Mouse (Mus musculus): ENCODE measurements at regions not wholly inside any gene's neighbourhood (a gene's known extent, or its start where the extent isn't known, plus 50 kb on each side); places are given as distances from the start of the nearest gene placed in this dataset.

DNA sequence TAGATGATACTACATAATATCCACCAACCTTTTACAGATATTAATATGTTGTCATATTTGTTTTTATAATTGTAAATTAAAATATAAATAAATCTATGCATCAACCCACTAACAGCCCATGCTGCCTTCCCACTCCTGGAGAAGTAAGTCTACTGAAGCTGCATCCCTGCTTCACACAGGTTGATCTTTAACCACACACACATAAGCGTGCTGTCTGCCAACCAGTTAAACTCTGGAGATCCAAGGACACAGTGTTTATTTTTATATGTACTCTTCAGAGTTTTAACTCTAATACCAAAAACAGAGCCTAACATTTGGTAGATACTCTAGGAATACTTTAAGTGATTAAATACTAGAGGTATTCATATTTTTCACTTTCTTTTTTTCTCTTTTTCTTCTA is 133.9 kb upstream of the Ahr start:
- WGBS = 61% methylated on average over 1 of the region's 1 CpGs
- Histone ChIP-seq H3K4me1 (ENCODE audit: control insufficient read depth, insufficient read depth, low read length) (no peaks in the 10 kb centered on the region), H3K4me2 (ENCODE audit: low read depth, low read length) (no peak overlapping the region), H3K9me3 (replicated peaks; ENCODE audit: control insufficient read depth, low read length) (no peaks in the 10 kb centered on the region), H3K9ac (ENCODE audit: low read length) (no peak overlapping the region), H3K4me3 (replicated peaks; ENCODE audit: low read length) (no peak overlapping the region), H3K27me3 (ENCODE audit: control insufficient read depth, insufficient read depth, low read length) (no peaks in the 10 kb centered on the region), H3K36me3 (ENCODE audit: control insufficient read depth, insufficient read depth, low read length) (no peaks in the 10 kb centered on the region), H3K27ac (ENCODE audit: low read length) (no peak overlapping the region)
- no peak for ATAC-seq (ENCODE audit: insufficient read depth, low FRiP score)

DNA sequence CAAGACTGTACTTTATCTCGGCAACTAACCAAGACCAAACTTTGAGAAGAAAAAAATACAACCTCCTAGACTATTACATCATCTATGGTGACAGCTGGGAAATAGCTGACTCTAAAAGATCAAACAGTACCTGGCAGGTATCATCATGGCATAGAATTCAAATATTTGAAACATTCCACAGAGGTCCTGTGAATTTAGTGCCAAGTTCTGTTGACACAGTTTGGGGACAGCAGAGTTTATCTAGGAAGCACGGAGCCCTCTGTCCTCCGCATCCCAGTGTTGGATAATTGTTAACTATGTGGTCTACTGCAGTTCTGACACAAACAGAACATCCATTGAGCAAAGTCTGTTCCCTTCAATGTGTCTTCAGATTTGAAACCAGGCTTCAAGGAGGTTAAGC is 132.9 kb upstream of the Ahr start:
- H3K9me3 ChIP-seq (replicated peaks; ENCODE audit: control insufficient read depth, low read length) = no peaks in the 10 kb centered on the region
- H3K9ac ChIP-seq (ENCODE audit: low read length) = no peak overlapping the region
- no peak overlapping the region for H3K27ac ChIP-seq (ENCODE audit: low read length)
- H3K36me3 ChIP-seq (ENCODE audit: control insufficient read depth, insufficient read depth, low read length) = no peaks in the 10 kb centered on the region
- H3K4me2 ChIP-seq (ENCODE audit: low read depth, low read length) = no peak overlapping the region
- no peak for ATAC-seq (ENCODE audit: insufficient read depth, low FRiP score)
- no peaks in the 10 kb centered on the region for H3K4me1 ChIP-seq (ENCODE audit: control insufficient read depth, insufficient read depth, low read length)
- H3K4me3 ChIP-seq (replicated peaks; ENCODE audit: low read length) = no peak overlapping the region
- 62% methylated on average over 3 of the region's 3 CpGs for WGBS
- H3K27me3 ChIP-seq (ENCODE audit: control insufficient read depth, insufficient read depth, low read length) = no peaks in the 10 kb centered on the region

DNA sequence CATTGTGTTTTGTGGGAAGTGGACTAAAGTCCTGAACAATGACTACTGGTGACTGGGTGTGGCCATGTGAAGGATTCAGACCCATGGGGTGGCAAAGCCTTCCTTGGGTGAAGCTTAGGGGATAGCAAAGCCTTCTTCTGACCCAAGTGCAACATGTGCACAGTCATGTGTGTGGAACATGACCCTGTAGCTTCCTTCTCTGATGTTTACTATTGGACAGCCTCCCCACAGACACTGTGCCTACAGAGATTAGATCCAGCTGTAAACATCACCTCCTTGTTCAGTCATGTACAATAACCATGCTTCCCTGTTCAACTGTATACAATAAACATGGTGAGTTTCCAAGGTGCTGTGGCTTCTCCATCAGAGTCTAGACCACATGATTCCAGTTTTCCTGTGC is 132.4 kb upstream of the Ahr start:
- Histone ChIP-seq H3K27ac (ENCODE audit: low read length) (no peak overlapping the region), H3K4me3 (replicated peaks; ENCODE audit: low read length) (no peak overlapping the region)

DNA sequence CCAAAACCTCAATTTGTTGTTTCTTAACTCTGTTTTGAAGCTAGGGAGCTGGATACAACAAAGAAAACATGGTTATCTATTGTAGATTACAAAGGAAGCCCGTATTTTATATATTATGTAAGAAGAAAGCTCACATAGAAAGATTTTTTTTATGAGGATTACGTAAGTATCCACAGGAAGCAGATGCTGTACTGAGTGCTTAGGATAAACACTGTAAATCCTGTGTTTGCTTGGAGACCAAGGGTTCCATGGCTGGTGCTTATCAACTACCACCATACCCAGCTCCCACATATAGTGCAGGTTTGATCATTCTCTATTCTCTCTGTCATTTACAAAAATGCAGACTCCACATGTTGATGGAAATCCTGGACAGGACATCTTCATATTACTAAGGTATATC is 131.2 kb upstream of the Ahr start:
- no peaks in the 10 kb centered on the region for H3K9me3 ChIP-seq (replicated peaks; ENCODE audit: control insufficient read depth, low read length)
- 67% methylated on average over 2 of the region's 2 CpGs for whole genome bisulfite sequencing
- no peak for ATAC-seq (ENCODE audit: insufficient read depth, low FRiP score)
- H3K27me3 ChIP-seq (ENCODE audit: control insufficient read depth, insufficient read depth, low read length) = no peaks in the 10 kb centered on the region
- no peak overlapping the region for H3K4me2 ChIP-seq (ENCODE audit: low read depth, low read length)
- no peaks in the 10 kb centered on the region for H3K4me1 ChIP-seq (ENCODE audit: control insufficient read depth, insufficient read depth, low read length)
- H3K36me3 ChIP-seq (ENCODE audit: control insufficient read depth, insufficient read depth, low read length) = no peaks in the 10 kb centered on the region
- no peak overlapping the region for H3K9ac ChIP-seq (ENCODE audit: low read length)
- no peak overlapping the region for H3K4me3 ChIP-seq (replicated peaks; ENCODE audit: low read length)
- no peak overlapping the region for H3K27ac ChIP-seq (ENCODE audit: low read length)

More for the DNA sequence above, 132.4 kb upstream of the Ahr start:
- no peak for ATAC-seq (ENCODE audit: insufficient read depth, low FRiP score)
- no peak overlapping the region for H3K9ac ChIP-seq (ENCODE audit: low read length)
- H3K4me1 ChIP-seq (ENCODE audit: control insufficient read depth, insufficient read depth, low read length) = no peaks in the 10 kb centered on the region
- no peaks in the 10 kb centered on the region for H3K27me3 ChIP-seq (ENCODE audit: control insufficient read depth, insufficient read depth, low read length)
- no peaks in the 10 kb centered on the region for H3K9me3 ChIP-seq (replicated peaks; ENCODE audit: control insufficient read depth, low read length)
- H3K36me3 ChIP-seq (ENCODE audit: control insufficient read depth, insufficient read depth, low read length) = no peaks in the 10 kb centered on the region
- H3K4me2 ChIP-seq (ENCODE audit: low read depth, low read length) = no peak overlapping the region

DNA sequence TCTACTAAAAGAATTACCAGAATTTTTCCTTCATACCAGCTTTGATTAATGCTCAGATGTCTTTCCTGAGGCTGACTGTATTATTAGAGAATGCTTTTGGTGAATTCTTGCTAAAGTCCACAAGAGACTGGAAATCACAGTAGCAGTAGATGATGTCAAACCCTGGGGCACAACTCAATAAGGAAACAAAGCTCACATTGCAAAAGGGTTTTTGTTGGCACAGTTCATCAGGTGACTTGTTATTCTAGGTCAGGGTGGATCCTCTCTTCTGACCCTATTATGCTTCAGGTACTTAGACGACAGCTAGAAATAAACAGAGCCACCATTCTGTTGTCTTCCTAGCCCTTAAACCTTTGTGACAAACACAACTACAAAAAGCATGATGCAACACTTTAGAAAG is 128.2 kb upstream of the Ahr start:
- Histone ChIP-seq H3K27ac (ENCODE audit: low read length) (no peak overlapping the region), H3K27me3 (ENCODE audit: control insufficient read depth, insufficient read depth, low read length) (no peaks in the 10 kb centered on the region), H3K4me1 (ENCODE audit: control insufficient read depth, insufficient read depth, low read length) (no peaks in the 10 kb centered on the region), H3K9me3 (replicated peaks; ENCODE audit: control insufficient read depth, low read length) (no peaks in the 10 kb centered on the region), H3K9ac (ENCODE audit: low read length) (no peak overlapping the region), H3K4me2 (ENCODE audit: low read depth, low read length) (no peak overlapping the region), H3K4me3 (replicated peaks; ENCODE audit: low read length) (no peak overlapping the region), H3K36me3 (ENCODE audit: control insufficient read depth, insufficient read depth, low read length) (no peaks in the 10 kb centered on the region)
- no peak for ATAC-seq (ENCODE audit: insufficient read depth, low FRiP score)
- WGBS = 86% methylated on average over 1 of the region's 1 CpGs

DNA sequence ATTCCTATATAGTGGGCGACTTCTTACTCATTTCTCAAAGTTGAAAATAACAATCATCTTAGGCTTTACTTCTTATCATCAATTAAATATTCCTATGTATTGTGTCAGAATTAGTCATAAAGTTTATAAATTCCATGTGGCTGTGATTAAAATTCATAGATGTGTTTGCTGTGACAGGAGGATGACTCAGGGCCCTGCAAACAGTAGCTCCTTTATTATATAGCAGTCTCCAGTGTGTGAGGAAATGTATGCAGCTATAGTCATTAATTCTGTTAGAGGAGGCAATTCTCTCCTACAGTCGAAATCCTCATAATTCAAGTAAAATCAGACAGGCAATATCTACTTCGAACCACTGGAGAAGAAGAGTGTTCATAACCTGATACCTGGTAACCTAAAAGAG is 121.7 kb upstream of the Ahr start:
- no peak overlapping the region for H3K4me3 ChIP-seq (replicated peaks; ENCODE audit: low read length)
- ATAC-seq (ENCODE audit: insufficient read depth, low FRiP score) = no peak
- no peaks in the 10 kb centered on the region for H3K36me3 ChIP-seq (ENCODE audit: control insufficient read depth, insufficient read depth, low read length)
- H3K27ac ChIP-seq (ENCODE audit: low read length) = no peak overlapping the region
- H3K27me3 ChIP-seq (ENCODE audit: control insufficient read depth, insufficient read depth, low read length) = no peaks in the 10 kb centered on the region
- H3K4me1 ChIP-seq (ENCODE audit: control insufficient read depth, insufficient read depth, low read length) = no peaks in the 10 kb centered on the region
- H3K9me3 ChIP-seq (replicated peaks; ENCODE audit: control insufficient read depth, low read length) = no peaks in the 10 kb centered on the region
- no peak overlapping the region for H3K9ac ChIP-seq (ENCODE audit: low read length)
- no peak overlapping the region for H3K4me2 ChIP-seq (ENCODE audit: low read depth, low read length)
- WGBS = 69% methylated on average over 3 of the region's 3 CpGs

DNA sequence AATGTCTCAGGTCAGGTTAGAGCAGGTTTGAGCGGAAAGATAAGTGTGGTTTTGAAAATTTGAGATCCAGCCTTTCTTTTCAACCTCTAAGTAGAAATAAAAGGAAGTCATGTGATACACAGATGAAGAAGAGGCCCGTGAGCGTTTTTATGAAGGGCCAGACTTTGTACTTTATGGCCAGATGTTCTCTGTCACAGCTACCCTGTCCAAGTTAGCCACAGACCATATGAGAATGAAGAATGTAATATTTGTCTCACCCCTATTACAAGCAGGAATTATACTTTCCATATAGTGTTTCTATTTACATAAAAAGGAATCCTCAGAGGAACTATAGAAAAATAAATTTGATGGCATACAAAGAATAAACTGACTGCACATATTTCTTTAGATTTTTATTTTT is 114.9 kb upstream of the Ahr start:
- H3K4me1 ChIP-seq (ENCODE audit: control insufficient read depth, insufficient read depth, low read length) = no peaks in the 10 kb centered on the region
- no peak overlapping the region for H3K4me3 ChIP-seq (replicated peaks; ENCODE audit: low read length)
- no peak for ATAC-seq (ENCODE audit: insufficient read depth, low FRiP score)
- H3K9ac ChIP-seq (ENCODE audit: low read length) = no peak overlapping the region
- H3K27me3 ChIP-seq (ENCODE audit: control insufficient read depth, insufficient read depth, low read length) = no peaks in the 10 kb centered on the region
- no peak overlapping the region for H3K27ac ChIP-seq (ENCODE audit: low read length)
- no peaks in the 10 kb centered on the region for H3K9me3 ChIP-seq (replicated peaks; ENCODE audit: control insufficient read depth, low read length)
- WGBS = 48% methylated on average over 3 of the region's 3 CpGs
- no peak overlapping the region for H3K4me2 ChIP-seq (ENCODE audit: low read depth, low read length)
- no peaks in the 10 kb centered on the region for H3K36me3 ChIP-seq (ENCODE audit: control insufficient read depth, insufficient read depth, low read length)

DNA sequence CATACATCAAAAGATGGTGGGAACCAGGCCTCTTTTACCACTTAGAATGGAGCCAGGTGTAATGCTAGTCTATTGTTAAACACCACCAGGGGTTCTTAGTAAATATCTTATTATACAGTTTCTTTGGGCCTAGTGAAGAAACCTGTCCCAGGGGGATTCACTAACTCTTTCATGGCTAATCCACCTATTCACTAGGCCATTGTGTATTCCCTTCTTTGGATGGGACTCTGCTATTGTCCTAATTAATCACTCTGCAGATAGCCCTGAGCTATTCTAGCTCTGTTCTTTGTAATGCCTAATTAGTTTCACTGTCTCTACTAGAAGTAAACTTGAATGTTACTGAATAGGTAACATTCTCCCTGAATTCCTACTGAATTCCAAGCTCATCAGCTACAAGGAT is 107.6 kb upstream of the Ahr start:
- Histone ChIP-seq H3K9me3 (replicated peaks; ENCODE audit: control insufficient read depth, low read length) (no peaks in the 10 kb centered on the region), H3K4me1 (ENCODE audit: control insufficient read depth, insufficient read depth, low read length) (0 out of 2 replicates have a peak, but pooled peaks cover 4% of the 10 kb centered on the region), H3K27me3 (ENCODE audit: control insufficient read depth, insufficient read depth, low read length) (no peaks in the 10 kb centered on the region), H3K27ac (ENCODE audit: low read length) (no peak overlapping the region), H3K36me3 (ENCODE audit: control insufficient read depth, insufficient read depth, low read length) (no peaks in the 10 kb centered on the region), H3K4me3 (replicated peaks; ENCODE audit: low read length) (no peak overlapping the region), H3K9ac (ENCODE audit: low read length) (no peak overlapping the region), H3K4me2 (ENCODE audit: low read depth, low read length) (no peak overlapping the region)
- ATAC-seq (ENCODE audit: insufficient read depth, low FRiP score) = no peak

DNA sequence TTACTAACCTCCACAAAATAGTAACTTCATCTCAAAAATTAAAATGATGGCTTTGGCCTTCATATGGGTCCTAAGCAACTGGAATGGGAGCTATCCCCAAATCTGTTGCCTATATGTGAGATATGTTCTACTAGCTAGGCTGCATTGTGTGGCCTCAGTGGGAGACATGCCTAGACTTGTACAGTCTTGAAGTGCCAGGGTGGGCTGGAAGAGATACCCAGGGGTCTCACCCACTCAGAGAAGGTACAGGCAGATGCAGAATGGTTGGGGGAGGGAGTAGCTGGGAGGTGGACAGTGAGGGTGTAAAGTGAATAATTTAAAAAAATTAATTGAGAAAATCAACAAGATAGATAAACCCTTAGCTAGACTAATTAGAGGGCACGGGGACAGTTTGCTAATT is 106.9 kb upstream of the Ahr start:
- H3K27me3 ChIP-seq (ENCODE audit: control insufficient read depth, insufficient read depth, low read length) = no peaks in the 10 kb centered on the region
- H3K4me1 ChIP-seq (ENCODE audit: control insufficient read depth, insufficient read depth, low read length) = 0 out of 2 replicates have a peak, but pooled peaks cover 4% of the 10 kb centered on the region
- no peak overlapping the region for H3K4me3 ChIP-seq (replicated peaks; ENCODE audit: low read length)
- H3K27ac ChIP-seq (ENCODE audit: low read length) = no peak overlapping the region
- WGBS = 68% methylated on average over 1 of the region's 1 CpGs
- no peak for ATAC-seq (ENCODE audit: insufficient read depth, low FRiP score)
- no peak overlapping the region for H3K9ac ChIP-seq (ENCODE audit: low read length)
- no peaks in the 10 kb centered on the region for H3K9me3 ChIP-seq (replicated peaks; ENCODE audit: control insufficient read depth, low read length)
- no peak overlapping the region for H3K4me2 ChIP-seq (ENCODE audit: low read depth, low read length)
- H3K36me3 ChIP-seq (ENCODE audit: control insufficient read depth, insufficient read depth, low read length) = no peaks in the 10 kb centered on the region

DNA sequence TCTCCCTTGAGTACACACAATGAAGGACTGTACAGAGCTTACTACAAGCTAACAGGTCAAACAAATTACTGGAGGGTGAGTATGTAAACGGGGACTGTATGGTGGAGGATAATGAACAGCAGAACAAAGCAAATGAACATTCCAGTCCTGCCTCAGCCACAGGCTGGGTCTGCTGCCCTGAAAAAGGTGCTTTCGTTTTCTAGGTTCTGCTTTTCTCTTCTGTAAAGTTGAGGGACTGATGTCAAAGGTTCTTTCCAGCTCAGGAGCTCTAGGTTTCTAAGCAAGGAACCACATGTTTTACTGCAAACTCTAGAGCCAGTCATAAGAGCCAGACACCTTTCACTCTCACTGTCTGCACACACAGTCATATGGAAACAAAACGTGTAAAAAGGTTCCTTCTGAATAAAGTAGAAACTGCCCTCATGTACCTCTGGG is 106.1 kb upstream of the Ahr start:
- H3K4me1 ChIP-seq (ENCODE audit: control insufficient read depth, insufficient read depth, low read length) = 0 out of 2 replicates have a peak, but pooled peaks cover 4% of the 10 kb centered on the region
- no peaks in the 10 kb centered on the region for H3K36me3 ChIP-seq (ENCODE audit: control insufficient read depth, insufficient read depth, low read length)
- H3K4me3 ChIP-seq (replicated peaks; ENCODE audit: low read length) = no peak overlapping the region
- H3K9me3 ChIP-seq (replicated peaks; ENCODE audit: control insufficient read depth, low read length) = no peaks in the 10 kb centered on the region
- no peak overlapping the region for H3K27ac ChIP-seq (ENCODE audit: low read length)
- WGBS = 60% methylated on average over 3 of the region's 3 CpGs
- H3K9ac ChIP-seq (ENCODE audit: low read length) = no peak overlapping the region
- H3K27me3 ChIP-seq (ENCODE audit: control insufficient read depth, insufficient read depth, low read length) = no peaks in the 10 kb centered on the region
- ATAC-seq (ENCODE audit: insufficient read depth, low FRiP score) = no peak
- no peak overlapping the region for H3K4me2 ChIP-seq (ENCODE audit: low read depth, low read length)
